Mouse (Mus musculus) liver, adult 2 months (tissue): ENCODE data around the gene AI661453. TPM values are rescaled to one million over a fixed set of nuclear protein-coding genes. Genes with fewer than 3 reads are reported as not detected.
"Not testable (repeated sequence)": the region's sequence is repeated elsewhere in the genome, so short reads cannot be mapped to it uniquely, and the experiment has no call there.

Experiments
- DNase-seq: peaks from one replicate; pipeline ENCODE4 v3.0.0-alpha.2; 2011; ENCODE audit warnings: low read depth, low spot score; ENCODE audit errors: extremely low read depth
- H3K27ac ChIP-seq: fragments of 200-500 bp; replicated peaks from 2 replicates; pipeline ENCODE4 v1.5.1; 2012; ENCODE audit warnings: low read depth, mild to moderate bottlenecking, control low read depth, inconsistent platforms, low read length; ENCODE audit not compliant: insufficient read depth
- H3K27me3 ChIP-seq: fragments of 200-500 bp; 2 replicates; pipeline ENCODE4 v1.6.1; 2012; ENCODE audit warnings: mild to moderate bottlenecking, moderate library complexity, low read length, inconsistent platforms; ENCODE audit not compliant: control insufficient read depth, insufficient read depth
- H3K36me3 ChIP-seq: fragments of 200-500 bp; 2 replicates; pipeline ENCODE4 v1.6.1; 2012; ENCODE audit warnings: low read length, inconsistent platforms; ENCODE audit not compliant: control insufficient read depth, insufficient read depth
- H3K4me1 ChIP-seq: fragments of 200-500 bp; 2 replicates; pipeline ENCODE4 v1.6.1; 2011; ENCODE audit warnings: low read length; ENCODE audit not compliant: control insufficient read depth, insufficient read depth
- H3K4me3 ChIP-seq: fragments of 200-500 bp; 2 replicates; pipeline ENCODE4 v1.5.1; 2011; ENCODE audit warnings: low read depth, mild to moderate bottlenecking, control low read depth, low read length, moderate library complexity; ENCODE audit not compliant: insufficient read depth
- H3K79me2 ChIP-seq: fragments of 200-500 bp; 2 replicates; pipeline ENCODE4 v1.6.1; 2012; ENCODE audit warnings: inconsistent platforms, mild to moderate bottlenecking, low read length, moderate library complexity; ENCODE audit not compliant: control insufficient read depth, insufficient read depth
- H3K9ac ChIP-seq: fragments of 200-500 bp; 2 replicates; pipeline ENCODE4 v1.6.1; 2012; ENCODE audit warnings: low read depth, mild to moderate bottlenecking, control low read depth, inconsistent platforms, low read length
- CTCF ChIP-seq: fragments of 200-500 bp; IDR thresholded peaks from 2 replicates; pipeline ENCODE4 v1.5.1; 2011; ENCODE audit warnings: low read depth, low read length, control low read depth
- POLR2A ChIP-seq: fragments of 200-500 bp; IDR thresholded peaks from 2 replicates; pipeline ENCODE4 v1.6.1; 2011; ENCODE audit warnings: low read length, control low read depth; ENCODE audit not compliant: insufficient read depth; ENCODE audit errors: extremely low read depth
- WGBS: fragments of 180-500 bp; shearing (Covaris S2); methylation state at CpG from one replicate; pipeline ENCODE4 v1.1.7; 2018; 5-methylcytosine and 5-hydroxymethylcytosine counted together
- polyA plus RNA-seq: library from polyadenylated mRNA; depleted of rRNA; stranded (reverse); fragments of >200 nt; gene quantifications from 2 replicates; pipeline ENCODE4 v1.2.3, GENCODE M21; 2012
- total RNA-seq: library from RNA; depleted of rRNA; stranded (reverse); fragments of >200 nt; gene quantifications from 2 replicates; pipeline ENCODE4 v1.2.3, GENCODE M21; 2014

Gene AI661453
- total and polyA plus RNA-seq, 2 experiments = 2.4 to 5.7 TPM

DNA sequence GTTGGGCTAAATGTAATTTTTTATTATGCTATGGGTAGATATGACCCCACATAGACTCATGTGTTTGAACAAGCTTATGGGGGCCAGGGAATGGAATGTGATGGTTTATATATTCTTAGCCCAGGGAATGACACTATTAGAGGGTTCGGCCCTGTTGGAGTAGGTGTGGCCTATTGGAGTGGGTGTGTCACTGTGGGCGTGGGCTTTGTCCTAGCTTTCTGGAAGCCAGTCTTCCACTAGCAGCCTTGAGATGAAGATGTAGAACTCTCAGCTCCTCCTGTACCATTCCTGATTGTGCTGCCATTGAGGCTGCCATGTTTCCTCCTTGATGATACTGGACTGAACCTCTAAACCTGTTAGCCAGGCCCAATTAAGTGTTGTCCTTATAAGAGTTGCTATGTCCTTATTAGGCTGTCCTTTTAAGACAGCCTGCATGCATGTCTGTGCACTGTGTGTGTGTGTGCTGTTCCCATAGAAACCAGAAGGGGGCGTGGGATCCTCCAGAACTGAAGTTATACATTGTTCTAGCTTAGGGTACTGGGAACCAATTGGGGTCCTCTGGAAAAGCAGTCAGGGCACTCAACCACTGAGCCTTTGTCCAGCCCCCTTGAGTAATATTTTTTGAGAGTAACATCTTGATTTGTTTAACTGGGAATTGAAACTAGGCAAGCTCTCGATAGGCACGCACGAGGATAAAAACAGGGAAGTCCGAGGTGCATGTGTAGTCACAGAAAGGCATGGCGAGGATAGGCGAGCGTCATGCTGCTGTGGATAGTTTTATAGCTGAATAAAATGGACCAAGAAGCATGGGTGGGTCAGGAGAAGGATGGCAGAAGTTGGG, 28.5 kb upstream of the AI661453 start:
- DNase-seq = no peak
- 0 out of 2 replicates have a peak, but pooled peaks cover 3% of the 10 kb centered on the region for H3K27me3 ChIP-seq
- no peak for TF ChIP-seq POLR2A
- no peak for TF ChIP-seq CTCF
- no peaks in the 10 kb centered on the region for H3K79me2 ChIP-seq
- H3K36me3 ChIP-seq = no peaks in the 10 kb centered on the region
- 58% methylated on average over 10 of the region's 10 CpGs for WGBS
- H3K9ac ChIP-seq = no peak overlapping the region
- no peak overlapping the region for H3K27ac ChIP-seq
- H3K4me1 ChIP-seq = no peaks in the 10 kb centered on the region
- H3K4me3 ChIP-seq = no peak overlapping the region

DNA sequence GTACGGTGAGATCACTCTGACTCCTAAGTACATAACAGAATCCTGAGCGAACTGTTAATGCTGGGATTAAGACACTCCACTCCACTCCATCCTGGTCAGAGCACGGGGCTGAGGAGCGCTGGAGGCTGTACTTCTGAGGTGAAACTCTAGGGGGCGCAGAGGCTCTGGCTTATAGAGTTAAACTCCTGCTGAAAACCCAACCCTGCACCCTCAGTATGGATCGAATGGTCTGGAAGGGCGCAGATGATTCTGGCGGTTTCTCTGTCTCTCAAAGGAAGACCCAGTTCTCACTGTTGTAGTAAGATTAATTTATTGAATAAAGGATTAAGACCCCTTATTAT, 27.9 kb upstream of the AI661453 start:
- H3K9ac ChIP-seq = no peak overlapping the region
- WGBS = 15% methylated on average over 8 of the region's 8 CpGs
- peak; percentile 41 for DNase-seq
- TF ChIP-seq CTCF (peak; percentile 86), POLR2A (no peak)
- 0 out of 2 replicates have a peak, but pooled peaks cover 3% of the 10 kb centered on the region for H3K27me3 ChIP-seq
- no peak overlapping the region for H3K4me3 ChIP-seq
- no peak overlapping the region for H3K27ac ChIP-seq
- H3K36me3 ChIP-seq = no peaks in the 10 kb centered on the region
- no peaks in the 10 kb centered on the region for H3K79me2 ChIP-seq
- H3K4me1 ChIP-seq = no peaks in the 10 kb centered on the region

DNA sequence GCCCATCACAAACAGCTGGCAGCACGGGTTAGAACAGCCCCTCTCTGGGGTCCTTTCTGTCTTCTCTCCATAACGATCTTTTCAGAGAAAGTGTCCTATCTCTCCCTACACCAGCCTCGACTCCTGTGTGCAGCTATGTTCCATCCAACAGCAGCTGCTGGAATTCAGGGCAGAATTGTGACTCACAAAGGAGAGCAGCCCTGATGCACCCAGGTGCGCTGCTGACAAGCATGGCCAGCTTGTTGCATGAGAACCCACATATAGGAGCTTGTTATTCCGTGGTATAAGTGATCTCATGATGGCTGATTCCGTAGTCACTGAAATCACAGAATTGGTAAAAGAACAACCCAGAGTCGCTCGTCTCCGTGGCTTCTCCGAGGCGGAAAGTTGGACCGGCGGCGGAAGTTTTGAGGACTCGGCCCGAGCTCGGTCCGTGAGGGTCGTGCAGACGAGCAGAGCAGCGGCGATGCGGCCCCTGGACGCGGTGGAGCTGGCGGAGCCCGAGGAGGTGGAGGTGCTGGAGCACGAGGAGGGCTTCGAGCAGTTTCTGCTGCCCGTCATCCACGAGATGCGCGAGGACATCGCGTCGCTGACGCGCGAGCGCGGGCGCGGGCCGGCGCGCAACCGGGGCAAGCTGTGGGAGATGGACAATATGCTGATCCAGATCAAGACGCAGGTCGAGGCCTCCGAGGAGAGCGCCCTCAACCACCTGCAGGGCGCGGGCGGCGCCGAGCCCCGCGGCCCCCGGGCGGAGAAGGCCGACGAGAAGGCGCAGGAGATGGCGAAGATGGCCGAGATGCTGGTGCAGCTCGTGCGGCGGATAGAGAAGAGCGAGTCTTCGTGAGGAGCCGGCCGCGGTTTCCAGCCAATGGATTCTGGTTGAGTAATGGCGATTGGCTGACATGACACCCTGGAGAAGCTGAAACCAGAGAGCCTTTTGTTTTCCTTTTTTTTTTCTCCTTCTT, 26.2 kb upstream of the AI661453 start:
- H3K9ac ChIP-seq, H3K4me1 ChIP-seq, H3K4me3 ChIP-seq, H3K36me3 ChIP-seq, H3K27ac ChIP-seq, DNase-seq, H3K79me2 ChIP-seq, H3K27me3 ChIP-seq: not testable (repeated sequence)
- WGBS = 9% methylated on average over 74 of the region's 74 CpGs

DNA sequence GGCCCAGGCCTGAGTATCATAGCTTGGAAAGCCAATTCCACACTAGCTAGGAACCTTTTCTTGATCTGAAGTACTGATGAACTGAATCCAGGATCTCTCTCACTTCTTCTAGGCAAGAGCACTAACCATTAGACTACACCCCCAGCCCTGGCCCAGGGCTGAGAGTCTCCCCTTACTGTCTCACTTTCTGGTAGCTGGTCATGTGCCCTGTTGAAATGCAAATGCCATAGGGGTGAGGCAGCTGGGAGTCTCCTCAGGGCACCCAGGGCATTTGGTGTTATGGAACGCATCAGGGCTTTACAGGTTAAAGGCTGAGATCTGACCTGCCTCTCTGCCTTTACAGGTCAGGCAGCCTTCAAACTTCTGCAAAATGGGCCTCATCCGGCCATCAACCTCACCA, 16.2 kb upstream of the AI661453 start:
- WGBS = 88% methylated on average over 2 of the region's 2 CpGs
- Histone ChIP-seq H3K36me3 (no peaks in the 10 kb centered on the region), H3K4me1 (peaks cover 4% of the 10 kb centered on the region), H3K4me3 (no peak overlapping the region), H3K27me3 (no peaks in the 10 kb centered on the region), H3K27ac (no peak overlapping the region), H3K79me2 (no peaks in the 10 kb centered on the region), H3K9ac (no peak overlapping the region)
- DNase-seq = no peak
- TF ChIP-seq POLR2A = no peak
- no peak for TF ChIP-seq CTCF

DNA sequence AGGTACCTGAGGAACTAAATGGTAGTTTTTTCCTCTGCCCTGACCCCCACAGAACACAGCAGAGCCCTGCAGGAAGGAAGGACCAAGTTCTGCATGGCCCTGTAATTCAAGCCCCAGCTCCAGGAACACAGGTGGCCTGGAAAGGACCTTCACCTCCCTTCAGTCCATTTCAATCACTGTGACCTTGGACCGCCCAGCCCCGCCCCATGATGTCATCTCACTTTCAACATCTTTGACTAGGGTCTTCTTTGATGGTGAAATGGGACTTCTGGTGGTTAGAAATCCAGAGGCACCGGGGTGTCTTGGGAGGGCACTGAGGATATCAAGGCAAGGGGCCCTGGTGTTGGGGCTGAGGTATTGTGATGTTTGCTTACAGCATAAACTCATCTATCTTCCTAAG, 14.8 kb upstream of the AI661453 start:
- H3K4me1 ChIP-seq = peaks cover 4% of the 10 kb centered on the region
- H3K27me3 ChIP-seq = no peaks in the 10 kb centered on the region
- DNase-seq = no peak
- H3K27ac ChIP-seq = no peak overlapping the region
- no peaks in the 10 kb centered on the region for H3K36me3 ChIP-seq
- TF ChIP-seq POLR2A (no peak), CTCF (no peak)
- H3K9ac ChIP-seq = no peak overlapping the region
- H3K79me2 ChIP-seq = no peaks in the 10 kb centered on the region
- WGBS = 80% methylated on average over 3 of the region's 3 CpGs
- H3K4me3 ChIP-seq = no peak overlapping the region

DNA sequence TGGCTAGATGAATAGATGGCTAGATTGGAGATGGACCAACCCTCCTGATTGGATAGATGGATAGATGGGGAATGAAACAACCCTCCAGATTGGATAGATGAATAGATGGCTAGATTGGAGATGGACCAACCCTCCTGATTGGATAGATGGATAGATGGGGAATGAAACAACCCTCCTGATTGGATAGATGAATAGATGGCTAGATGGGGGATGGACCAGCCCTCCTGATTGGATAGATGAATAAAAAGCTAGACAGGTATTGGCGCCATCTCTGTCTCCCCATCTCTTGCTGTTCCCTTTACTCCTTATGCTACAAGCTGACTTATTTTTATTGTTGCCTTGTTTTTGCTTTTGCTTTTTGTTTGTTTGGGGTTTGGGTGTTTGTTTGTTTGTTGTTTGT, 13.8 kb upstream of the AI661453 start:
- H3K36me3 ChIP-seq, DNase-seq, H3K79me2 ChIP-seq, H3K4me1 ChIP-seq, H3K27me3 ChIP-seq, H3K27ac ChIP-seq, H3K4me3 ChIP-seq, H3K9ac ChIP-seq: not testable (repeated sequence)
- WGBS = 93% methylated on average over 1 of the region's 1 CpGs
